Mouse (Mus musculus) liver, adult 2 months (tissue): ENCODE data around the gene Iyd. TPM values are rescaled to one million over a fixed set of nuclear protein-coding genes. Genes with fewer than 3 reads are reported as not detected.
"Not testable (repeated sequence)": the region's sequence is repeated elsewhere in the genome, so short reads cannot be mapped to it uniquely, and the experiment has no call there.

Experiments
- DNase-seq: peaks from one replicate; pipeline ENCODE4 v3.0.0-alpha.2; 2011; ENCODE audit warnings: low read depth, low spot score; ENCODE audit errors: extremely low read depth
- H3K27ac ChIP-seq: fragments of 200-500 bp; replicated peaks from 2 replicates; pipeline ENCODE4 v1.5.1; 2012; ENCODE audit warnings: low read depth, mild to moderate bottlenecking, control low read depth, inconsistent platforms, low read length; ENCODE audit not compliant: insufficient read depth
- H3K27me3 ChIP-seq: fragments of 200-500 bp; 2 replicates; pipeline ENCODE4 v1.6.1; 2012; ENCODE audit warnings: mild to moderate bottlenecking, moderate library complexity, low read length, inconsistent platforms; ENCODE audit not compliant: control insufficient read depth, insufficient read depth
- H3K36me3 ChIP-seq: fragments of 200-500 bp; 2 replicates; pipeline ENCODE4 v1.6.1; 2012; ENCODE audit warnings: low read length, inconsistent platforms; ENCODE audit not compliant: control insufficient read depth, insufficient read depth
- H3K4me1 ChIP-seq: fragments of 200-500 bp; 2 replicates; pipeline ENCODE4 v1.6.1; 2011; ENCODE audit warnings: low read length; ENCODE audit not compliant: control insufficient read depth, insufficient read depth
- H3K4me3 ChIP-seq: fragments of 200-500 bp; 2 replicates; pipeline ENCODE4 v1.5.1; 2011; ENCODE audit warnings: low read depth, mild to moderate bottlenecking, control low read depth, low read length, moderate library complexity; ENCODE audit not compliant: insufficient read depth
- H3K79me2 ChIP-seq: fragments of 200-500 bp; 2 replicates; pipeline ENCODE4 v1.6.1; 2012; ENCODE audit warnings: inconsistent platforms, mild to moderate bottlenecking, low read length, moderate library complexity; ENCODE audit not compliant: control insufficient read depth, insufficient read depth
- H3K9ac ChIP-seq: fragments of 200-500 bp; 2 replicates; pipeline ENCODE4 v1.6.1; 2012; ENCODE audit warnings: low read depth, mild to moderate bottlenecking, control low read depth, inconsistent platforms, low read length
- CTCF ChIP-seq: fragments of 200-500 bp; IDR thresholded peaks from 2 replicates; pipeline ENCODE4 v1.5.1; 2011; ENCODE audit warnings: low read depth, low read length, control low read depth
- POLR2A ChIP-seq: fragments of 200-500 bp; IDR thresholded peaks from 2 replicates; pipeline ENCODE4 v1.6.1; 2011; ENCODE audit warnings: low read length, control low read depth; ENCODE audit not compliant: insufficient read depth; ENCODE audit errors: extremely low read depth
- WGBS: fragments of 180-500 bp; shearing (Covaris S2); methylation state at CpG from one replicate; pipeline ENCODE4 v1.1.7; 2018; 5-methylcytosine and 5-hydroxymethylcytosine counted together
- polyA plus RNA-seq: library from polyadenylated mRNA; depleted of rRNA; stranded (reverse); fragments of >200 nt; gene quantifications from 2 replicates; pipeline ENCODE4 v1.2.3, GENCODE M21; 2012; rRNA removed
- total RNA-seq: library from RNA; depleted of rRNA; stranded (reverse); fragments of >200 nt; gene quantifications from 2 replicates; pipeline ENCODE4 v1.2.3, GENCODE M21; 2014; rRNA removed

Iyd gene
- total RNA-seq (96.9 and 112 TPM in 2 replicates), polyA plus RNA-seq (47.7 and 49.9 TPM in 2 replicates)

- DNase-seq: peak; percentile 96
- 21% methylated on average over 16 of the region's 16 CpGs for WGBS
- H3K4me1 ChIP-seq: peaks cover 6% of the 10 kb centered on the region; the same call in 1 of the 2 replicates
- H3K9ac ChIP-seq: peak within 1 kb of the TSS; percentile 64
- H3K79me2 ChIP-seq: peaks cover 8% of the 10 kb centered on the region; the same call in 1 of the 2 replicates
- H3K27me3 ChIP-seq: no peaks in the 10 kb centered on the region
- H3K36me3 ChIP-seq: no peaks in the 10 kb centered on the region
- H3K4me3 ChIP-seq: peak within 1 kb of the TSS; percentile 35
- no peak for TF ChIP-seq CTCF
- TF ChIP-seq POLR2A: no peak
- peak within 1 kb of the TSS; percentile 66 for H3K27ac ChIP-seq
These were observed at the start of gene Iyd for GRCm38 (mm10) chr10:3540003-3540827. TSS of gene Iyd (plus strand) at chr10:3540240.

DNA sequence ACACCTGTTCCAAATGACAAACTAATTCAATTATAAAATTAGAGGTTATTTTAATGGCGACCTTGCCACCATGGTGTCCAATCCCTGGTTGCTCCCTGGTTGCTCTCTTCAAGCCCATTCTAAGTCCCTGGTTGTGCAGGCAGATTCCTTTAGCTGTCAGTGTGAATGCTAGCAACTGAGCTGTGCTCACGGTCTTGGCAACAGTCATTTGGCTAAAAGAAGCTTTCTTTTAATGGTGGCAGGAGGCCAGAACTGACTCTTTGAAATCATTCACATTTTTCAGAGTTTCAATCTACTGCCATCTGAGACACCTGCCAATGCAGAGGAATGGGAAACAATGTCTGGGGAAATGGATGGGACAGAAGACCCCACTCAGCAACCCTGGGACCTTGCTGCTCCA is 43.2 kb upstream of the Iyd start:
- H3K79me2 ChIP-seq: no peaks in the 10 kb centered on the region
- no peak overlapping the region for H3K27ac ChIP-seq
- WGBS: 73% methylated on average over 2 of the region's 2 CpGs
- DNase-seq: no peak
- TF ChIP-seq CTCF (no peak), POLR2A (no peak)
- no peaks in the 10 kb centered on the region for H3K36me3 ChIP-seq
- H3K4me3 ChIP-seq: no peak overlapping the region
- no peak overlapping the region for H3K9ac ChIP-seq
- H3K4me1 ChIP-seq: no peaks in the 10 kb centered on the region
- H3K27me3 ChIP-seq: no peaks in the 10 kb centered on the region

GRCm38 (mm10) chr10:3500846-3501245 is 39.2 kb upstream of the Iyd start:
- not testable (repeated sequence) for H3K36me3 ChIP-seq, H3K79me2 ChIP-seq, H3K4me1 ChIP-seq, H3K4me3 ChIP-seq, H3K9ac ChIP-seq, DNase-seq, H3K27ac ChIP-seq, H3K27me3 ChIP-seq
- 86% methylated on average over 6 of the region's 6 CpGs for WGBS

- no peaks in the 10 kb centered on the region for H3K4me1 ChIP-seq
- H3K79me2 ChIP-seq: no peaks in the 10 kb centered on the region
- no peaks in the 10 kb centered on the region for H3K27me3 ChIP-seq
- DNase-seq: peak; percentile 6
- H3K9ac ChIP-seq: no peak overlapping the region
- no peaks in the 10 kb centered on the region for H3K36me3 ChIP-seq
- TF ChIP-seq POLR2A (no peak), CTCF (no peak)
- H3K4me3 ChIP-seq: no peak overlapping the region
- 61% methylated on average over 8 of the region's 8 CpGs for WGBS
- H3K27ac ChIP-seq: no peak overlapping the region
These were observed 32.4 kb upstream of the Iyd start for GRCm38 (mm10) chr10:3507484-3508221.

DNA sequence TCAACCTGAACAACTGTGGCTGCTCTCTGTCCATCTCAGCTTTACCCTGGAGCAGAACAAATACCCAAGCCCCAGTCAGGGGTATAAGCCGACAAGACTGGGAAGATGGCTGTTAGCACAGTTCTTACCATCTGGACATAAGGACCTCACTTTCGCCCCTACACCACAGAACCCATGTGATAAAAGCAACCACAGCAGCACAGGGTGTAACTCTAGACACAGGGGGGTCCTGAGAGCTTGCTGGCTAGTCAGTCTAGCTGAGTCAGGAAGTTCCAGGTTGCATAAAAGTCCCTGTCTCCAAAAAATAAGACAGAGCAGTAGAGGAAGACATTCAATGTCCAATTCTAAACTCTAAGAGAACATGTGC is 31.8 kb upstream of the Iyd start:
- TF ChIP-seq POLR2A (no peak), CTCF (no peak)
- no peaks in the 10 kb centered on the region for H3K4me1 ChIP-seq
- H3K4me3 ChIP-seq: no peak overlapping the region
- DNase-seq: no peak
- H3K36me3 ChIP-seq: no peaks in the 10 kb centered on the region
- no peak overlapping the region for H3K27ac ChIP-seq
- H3K9ac ChIP-seq: no peak overlapping the region
- no peaks in the 10 kb centered on the region for H3K79me2 ChIP-seq
- 92% methylated on average over 2 of the region's 2 CpGs for WGBS
- H3K27me3 ChIP-seq: no peaks in the 10 kb centered on the region; the same call in 1 of the 2 replicates

DNA sequence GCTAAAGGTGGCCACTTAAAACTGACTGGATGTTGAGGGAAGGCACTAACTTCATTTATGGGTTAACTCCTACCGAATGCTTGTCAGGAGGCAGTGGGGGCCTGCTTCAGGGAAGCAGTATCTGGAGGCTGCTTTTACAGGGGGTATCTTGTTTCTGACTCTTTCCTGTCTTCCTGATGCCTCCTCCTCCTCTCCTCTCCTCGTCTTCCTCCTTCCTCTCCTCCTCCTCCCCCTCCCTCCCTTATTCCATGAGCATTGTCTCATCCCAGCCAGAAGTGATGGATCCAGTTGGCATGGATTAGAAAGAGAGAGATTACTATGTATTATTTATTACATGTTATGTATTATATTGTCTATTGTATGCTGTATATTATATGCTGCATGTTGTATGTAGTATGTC is 31.3 kb upstream of the Iyd start:
- no peaks in the 10 kb centered on the region for H3K4me1 ChIP-seq
- no peak for TF ChIP-seq POLR2A
- no peak overlapping the region for H3K27ac ChIP-seq
- no peaks in the 10 kb centered on the region for H3K79me2 ChIP-seq
- no peaks in the 10 kb centered on the region; the same call in 1 of the 2 replicates for H3K27me3 ChIP-seq
- 68% methylated on average over 2 of the region's 2 CpGs for WGBS
- H3K4me3 ChIP-seq: no peak overlapping the region
- no peak overlapping the region for H3K9ac ChIP-seq
- no peak for DNase-seq
- no peaks in the 10 kb centered on the region for H3K36me3 ChIP-seq
